Mouse (Mus musculus) gastrocnemius, postnatal 10 days (tissue): ENCODE results near the gene Csl. TPM values are rescaled to one million over a fixed set of nuclear protein-coding genes. Genes with fewer than 3 reads are reported as not detected.

Experiments used
- DNase-seq: peaks from one replicate; pipeline ENCODE4 v3.0.0; 2021; ENCODE audit warnings: mixed read lengths
- long read RNA-seq, 2 experiments: library from polyadenylated mRNA; stranded (forward); transcript quantifications; one replicate each; pipeline ENCODE4 v2.0.0; 2021
- total RNA-seq, 2 experiments: library from RNA; stranded (reverse); gene quantifications; 2 replicates each; pipeline ENCODE4 v1.2.3; 2021

Gene Csl
- 1 to 10 TPM; 1.4 to 1.6 TPM for total RNA-seq
- long read RNA-seq, experiment 1: 0 reads
- long read RNA-seq, experiment 2: 0 reads

DNA sequence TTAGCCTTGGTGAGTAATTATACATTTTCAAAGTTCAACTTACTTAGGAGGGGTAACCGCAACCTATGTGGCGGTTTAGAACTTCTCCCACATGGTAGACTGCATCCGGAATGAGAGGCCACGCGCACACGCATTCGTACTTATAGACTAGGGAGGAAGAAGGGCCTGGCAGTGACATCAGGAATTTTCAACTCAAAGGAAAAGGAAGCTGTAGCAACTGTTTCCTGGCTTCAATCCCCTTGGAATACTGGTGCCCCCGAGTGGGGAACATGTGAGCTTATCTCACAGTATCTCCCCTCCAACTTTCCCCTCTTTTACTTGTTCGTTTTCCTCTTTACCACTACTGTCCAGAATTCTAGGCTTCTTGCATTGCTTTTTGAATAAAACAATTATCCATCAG lies at the start of gene Csl:
Csl (minus strand) TSS at position 101 of the 400 bp plus-strand sequence.
- no peak for DNase-seq

DNA sequence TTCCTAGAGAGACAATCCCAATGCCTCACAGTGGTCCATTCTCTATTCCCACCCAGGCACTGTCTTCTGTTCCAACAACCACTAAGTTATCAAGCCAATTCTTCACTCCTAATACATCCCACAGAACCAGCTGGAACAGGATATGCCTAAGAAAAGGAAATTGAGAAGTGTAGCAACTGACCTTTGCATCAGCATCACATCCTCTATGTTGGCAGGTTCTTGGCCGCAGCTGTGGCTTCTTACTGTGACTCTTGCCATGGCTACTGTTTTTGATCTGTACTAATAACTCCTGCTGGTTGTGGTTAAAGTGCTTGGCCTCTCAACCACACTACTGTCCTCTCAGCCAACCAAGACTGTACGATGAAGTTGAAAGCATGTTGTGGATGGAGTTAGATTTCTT lies 30.0 kb upstream of the Csl start:
- DNase-seq: no peak

DNA sequence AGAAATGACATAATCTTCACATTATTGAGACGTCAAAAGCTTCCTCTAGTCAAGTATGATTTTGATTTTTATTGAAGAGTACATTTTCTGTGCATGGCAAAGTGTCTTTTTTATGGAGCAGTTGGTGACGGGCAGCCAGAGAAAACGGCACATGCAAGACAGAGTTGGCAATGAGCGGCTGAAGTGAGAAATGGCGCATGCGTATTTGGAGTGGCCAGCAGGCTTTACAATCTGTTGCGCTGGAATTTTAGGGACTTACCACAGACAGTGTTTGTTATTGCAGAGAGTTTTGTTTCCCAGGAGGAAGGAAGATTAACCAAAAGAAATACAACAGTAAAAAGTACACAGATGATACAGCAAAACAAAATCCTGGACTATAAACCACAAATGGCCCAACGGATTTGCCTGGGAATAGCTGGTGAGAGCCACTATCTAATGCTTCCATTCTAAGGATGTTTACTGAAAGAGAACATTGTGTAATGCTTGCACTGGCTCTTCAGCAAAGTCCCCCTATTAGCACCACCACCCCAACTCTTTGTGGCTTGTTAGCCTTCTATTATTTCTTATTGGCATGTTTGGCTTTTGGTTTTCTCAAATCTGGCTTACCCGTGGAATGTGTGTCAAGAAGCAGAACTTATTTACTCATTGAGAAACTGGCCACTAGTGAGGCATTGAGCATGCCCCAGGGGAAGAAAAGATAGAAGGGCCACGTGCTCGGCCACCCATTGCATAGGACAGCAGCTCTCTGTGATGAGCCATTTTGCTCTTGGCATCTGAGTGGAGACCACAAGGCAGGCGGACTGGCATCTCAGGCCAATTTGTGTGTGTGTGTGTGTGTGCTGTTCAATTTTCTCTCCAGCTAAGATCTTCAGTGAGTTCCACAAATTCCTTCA lies 15.0 kb upstream of the Csl start:
- no peak for DNase-seq

DNA sequence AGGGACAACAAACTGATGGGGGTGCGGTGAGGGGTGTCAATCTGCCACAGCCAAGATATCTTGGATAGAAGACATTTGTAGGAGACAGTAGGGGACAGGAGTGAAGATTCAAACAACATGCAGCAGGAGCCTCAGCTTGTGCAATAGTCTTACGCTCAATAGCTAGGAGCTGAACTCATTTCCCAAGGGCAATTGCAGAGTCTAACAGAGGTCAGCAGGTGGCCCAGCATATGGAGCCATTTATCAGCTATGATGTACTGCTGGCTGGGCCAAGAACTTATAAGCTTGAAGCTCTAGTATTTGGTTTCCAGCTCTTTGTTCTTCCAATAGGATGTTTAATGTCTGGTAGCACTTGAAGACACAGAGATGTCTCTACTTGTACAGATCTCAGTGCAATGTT lies 9.3 kb downstream of the Csl start:
- no peak for DNase-seq

DNA sequence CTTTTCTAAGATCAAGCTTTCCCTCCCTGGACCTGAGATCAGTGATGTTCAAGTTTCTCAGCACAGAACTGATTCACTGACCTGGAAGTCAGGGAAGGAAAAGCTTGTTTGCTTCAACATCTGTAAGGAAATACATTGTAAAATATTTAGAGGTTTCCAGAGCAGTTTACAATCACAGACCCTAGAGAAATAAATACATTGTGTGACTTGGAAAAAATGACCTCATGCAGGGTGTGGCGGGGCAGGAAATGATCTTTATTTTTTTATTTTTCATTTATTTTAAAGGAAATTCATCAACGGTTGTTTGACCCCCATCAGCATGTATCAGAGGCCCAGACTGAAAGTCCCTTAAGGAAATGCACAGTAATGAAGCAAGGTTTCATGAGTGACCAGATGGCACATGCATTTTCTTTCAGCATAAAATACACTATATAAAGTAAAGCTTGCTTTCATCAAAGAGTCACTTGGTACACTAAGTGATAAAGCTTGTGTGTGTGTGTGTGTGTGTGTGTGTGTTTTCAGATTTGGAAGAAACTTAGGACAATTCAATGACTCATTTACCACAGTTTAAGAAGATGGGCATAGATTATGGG lies 10.7 kb downstream of the Csl start:
- DNase-seq: no peak

DNA sequence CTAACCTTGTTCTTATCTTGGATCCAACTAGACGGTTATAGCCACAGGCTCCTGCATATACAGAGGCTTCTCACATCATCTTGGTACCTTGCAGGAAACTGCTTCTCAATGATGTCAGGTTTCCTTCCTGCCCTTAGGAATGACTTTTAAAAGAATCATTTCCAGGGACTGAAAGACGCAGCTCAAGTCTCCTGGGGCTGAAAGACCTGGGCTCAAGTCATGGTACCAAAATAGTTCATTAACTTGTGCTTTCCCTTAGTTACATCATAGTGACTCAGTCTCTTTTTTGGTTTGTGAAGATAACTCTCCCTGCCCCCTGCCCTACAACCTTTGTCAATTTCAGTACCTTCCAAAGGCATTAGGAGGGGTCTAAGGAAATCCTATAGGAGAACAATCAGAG lies 11.4 kb downstream of the Csl start:
- no peak for DNase-seq

DNA sequence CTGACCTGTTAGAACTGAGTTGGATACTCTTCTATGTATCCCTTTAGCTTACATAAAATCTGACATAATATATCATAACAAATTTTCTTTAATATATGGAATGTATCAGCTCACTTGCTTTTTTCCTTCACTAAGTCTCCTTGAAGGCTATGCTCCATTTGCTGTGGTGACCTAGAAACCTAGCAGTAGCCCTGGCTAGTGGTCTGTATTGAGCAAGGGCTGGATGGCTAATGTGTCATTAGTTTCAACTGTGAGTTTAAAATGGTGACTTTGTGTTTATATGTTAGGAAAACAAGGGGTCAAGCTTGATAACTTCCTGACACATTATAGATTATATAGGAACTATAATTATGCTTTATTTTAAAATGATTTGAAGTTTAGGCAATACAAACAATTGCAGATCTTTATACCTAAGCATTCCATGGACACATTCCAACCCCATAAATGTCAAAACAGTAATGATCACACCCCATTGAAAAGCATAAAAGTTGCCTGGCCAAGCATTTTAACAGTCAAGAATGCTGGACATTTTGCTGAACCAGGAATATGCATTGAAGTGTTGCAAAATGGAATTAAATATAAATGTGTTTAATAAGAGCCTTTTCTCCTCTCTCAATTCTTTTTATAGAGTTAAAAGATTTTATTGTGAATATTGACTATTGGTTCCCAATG lies 17.7 kb downstream of the Csl start:
- DNase-seq: no peak

DNA sequence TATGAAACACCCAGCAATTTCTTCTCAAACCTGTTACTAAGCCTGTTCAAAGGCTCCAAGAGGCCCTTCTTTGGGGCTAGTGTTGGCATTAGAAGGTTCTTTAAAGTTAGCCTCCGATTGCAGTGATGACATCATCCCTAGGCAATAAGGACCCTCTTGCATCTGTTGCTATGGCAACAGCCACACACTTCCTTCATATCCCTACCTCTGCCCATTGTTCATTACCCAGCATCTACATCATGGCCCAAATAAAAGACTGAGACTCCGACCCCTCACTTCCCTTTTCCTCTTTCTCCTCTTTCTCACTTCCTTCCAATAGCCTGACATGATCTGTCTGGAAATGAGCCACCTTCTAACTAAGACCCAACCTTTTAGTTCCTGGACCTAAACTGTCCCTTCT lies 46.3 kb downstream of the Csl start:
- DNase-seq: no peak

DNA sequence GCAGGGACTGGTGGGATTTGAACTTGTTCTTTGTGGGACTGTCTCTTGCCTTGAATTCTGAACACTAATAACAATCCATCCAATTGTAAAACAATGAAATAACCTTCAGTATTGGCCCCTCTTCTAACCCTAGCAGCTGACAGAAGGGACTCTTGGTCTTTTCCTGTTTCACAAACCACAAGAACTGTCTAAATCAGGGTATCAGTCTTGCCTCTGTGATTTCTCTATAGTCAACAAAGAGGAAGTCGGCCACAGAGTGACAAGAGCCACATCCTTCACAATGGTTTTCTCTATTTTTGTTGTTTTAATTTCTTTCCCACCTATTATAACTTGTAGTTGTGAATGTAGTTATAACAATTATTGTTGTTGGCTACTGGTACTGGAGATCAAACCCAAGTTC lies 47.9 kb downstream of the Csl start:
- DNase-seq: no peak
